Mouse (Mus musculus) T-helper 17 cell (primary cell): ENCODE data around the gene Eid3.

Source experiments
- in situ Hi-C, 2 experiments: fragments of 300-600 bp; cut with MboI, MseI; formaldehyde crosslinking; loops; 1 replicate in 1 of 2; 2 replicates in 1 of 2; pipeline ENCODE4 v1.15.1; 2025; ENCODE audit warnings: high pct_unique_total_duplicates in 2 of 2

Gene Eid3

DNA sequence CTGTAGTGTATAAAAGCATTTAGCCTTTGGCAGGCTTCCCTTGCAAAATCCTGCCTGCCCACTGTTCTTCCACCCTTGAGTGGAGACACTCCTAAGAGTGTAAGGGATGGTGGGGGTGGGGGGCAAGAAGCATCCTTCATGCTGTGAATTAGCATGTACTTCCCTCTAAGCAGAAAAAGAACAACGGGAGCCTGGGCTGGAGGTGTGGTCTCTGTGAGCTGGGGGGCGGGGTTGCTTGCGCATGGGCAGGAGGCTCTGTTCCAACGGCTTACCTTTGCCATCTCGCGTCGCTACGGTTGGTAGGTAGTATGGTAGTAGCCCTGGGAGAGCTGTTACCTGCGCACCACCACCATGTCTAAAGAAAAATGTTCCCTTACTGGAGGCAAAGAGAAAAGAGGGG, at the start of gene Eid3:
TSS of gene Eid3 (plus strand) at position 271 of the 400 bp plus-strand sequence.
- in situ Hi-C loops, result no loop called here

DNA sequence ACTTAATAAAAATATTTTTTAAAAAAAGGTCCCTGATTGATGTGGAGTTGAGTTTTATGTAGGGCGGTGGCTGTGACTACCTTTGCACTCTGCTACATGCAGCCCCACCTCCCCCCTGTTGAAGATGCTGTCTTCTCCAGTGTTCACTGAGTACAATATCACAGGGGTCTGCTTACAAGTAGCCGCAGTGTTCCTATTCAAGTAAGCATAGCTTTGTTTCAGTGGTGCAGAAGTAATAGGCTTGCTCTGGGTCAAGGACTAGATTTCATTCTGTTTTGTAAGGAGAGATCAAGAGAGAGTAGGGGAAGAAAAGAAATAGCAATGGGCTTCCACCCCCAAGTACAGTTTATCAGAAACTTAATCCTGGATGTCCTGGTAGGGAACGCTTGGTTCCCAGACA, 48.9 kb upstream of the Eid3 start:
- in situ Hi-C loops, result no loop called here

DNA sequence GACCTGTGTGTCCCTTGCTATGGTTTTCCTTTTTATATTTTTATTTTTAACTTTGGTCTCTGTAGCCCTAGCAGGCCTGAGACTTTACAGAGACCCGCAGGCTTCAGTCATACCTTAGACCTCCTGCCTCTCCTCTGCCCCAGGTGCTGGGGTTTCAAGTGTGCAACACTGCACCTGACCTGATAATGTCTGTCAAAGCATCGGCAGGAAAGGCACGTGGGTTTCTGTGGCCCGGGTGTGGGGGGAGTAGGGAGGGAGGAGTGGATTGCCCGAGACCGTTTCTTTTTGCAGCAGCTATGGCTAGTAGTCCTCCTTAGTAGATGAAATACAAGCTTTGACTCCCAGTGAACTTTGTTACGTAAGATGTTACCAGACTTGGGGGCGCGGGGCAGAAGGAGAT, 48.5 kb upstream of the Eid3 start:
- in situ Hi-C loops, result no loop called here

DNA sequence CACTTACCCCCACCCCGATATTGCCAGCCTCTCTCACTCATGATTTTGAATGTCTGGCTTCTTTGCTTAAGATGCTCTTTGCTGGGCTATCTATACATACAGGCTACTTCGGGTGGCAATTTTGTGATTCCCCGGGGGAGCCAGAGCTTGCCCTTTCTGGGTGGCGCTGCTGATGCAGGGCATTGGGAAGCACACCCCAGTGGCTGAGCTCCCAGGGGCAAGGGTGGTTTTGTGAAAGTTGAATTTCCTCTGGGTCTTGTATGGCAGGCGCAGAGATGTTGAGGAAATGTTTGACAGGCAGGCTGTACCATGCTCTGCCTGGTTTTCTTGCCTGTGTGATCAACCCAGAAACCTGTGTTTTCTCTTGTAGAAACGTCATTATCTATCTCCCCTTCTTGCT, 47.8 kb upstream of the Eid3 start:
- in situ Hi-C loops, result no loop called here

DNA sequence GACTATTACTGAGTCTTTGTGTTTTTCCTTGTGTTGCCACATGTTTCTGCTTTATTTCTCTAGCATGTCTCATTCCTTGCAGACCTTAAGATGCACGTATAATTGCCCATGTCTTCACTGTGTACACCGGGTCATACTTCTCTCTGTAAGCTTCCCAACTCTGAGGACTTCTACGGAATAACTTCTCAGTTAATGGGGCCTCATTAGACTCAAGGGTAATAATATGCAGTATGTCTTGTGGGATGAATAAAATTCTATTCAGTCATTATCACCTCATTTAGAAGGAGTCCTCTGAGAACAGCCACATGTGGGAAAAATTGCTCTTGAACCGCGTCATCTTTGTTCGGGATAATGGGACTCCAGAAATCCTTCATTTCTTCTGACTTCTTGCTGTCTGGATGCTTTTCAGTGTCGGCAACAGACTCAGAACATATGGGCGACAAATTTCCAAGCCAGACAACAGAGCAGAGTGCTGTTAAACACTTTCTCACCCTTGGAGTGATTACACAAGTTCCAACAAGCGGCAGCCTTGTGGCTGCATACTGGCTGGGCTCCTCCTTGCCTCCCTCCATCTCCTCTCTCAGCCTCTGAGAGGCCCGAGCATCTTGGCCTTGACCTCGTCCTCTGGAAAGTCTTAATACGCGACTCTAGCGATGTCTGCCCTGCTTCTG, 43.2 kb upstream of the Eid3 start:
- in situ Hi-C loops, result no loop called here

DNA sequence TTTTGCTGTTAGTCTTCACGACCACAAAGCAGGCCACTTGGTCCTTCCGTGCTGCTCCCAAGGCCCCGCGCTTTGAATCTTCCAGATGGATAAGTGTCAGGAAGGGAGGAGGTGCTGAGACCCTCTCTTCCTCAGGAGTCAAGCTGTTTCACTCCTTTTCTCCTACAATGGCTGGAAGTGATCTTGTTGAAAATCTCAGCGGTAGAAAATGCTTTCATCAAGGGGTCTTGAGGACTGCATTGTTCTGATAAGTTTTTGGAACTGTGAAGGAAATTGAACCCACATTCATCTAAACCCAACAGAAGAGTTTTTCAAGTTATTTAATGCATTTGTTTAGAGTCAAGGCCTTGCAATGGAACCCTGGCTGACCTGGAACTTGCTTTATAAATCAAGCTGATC, 42.6 kb upstream of the Eid3 start:
- in situ Hi-C loops, result no loop called here

DNA sequence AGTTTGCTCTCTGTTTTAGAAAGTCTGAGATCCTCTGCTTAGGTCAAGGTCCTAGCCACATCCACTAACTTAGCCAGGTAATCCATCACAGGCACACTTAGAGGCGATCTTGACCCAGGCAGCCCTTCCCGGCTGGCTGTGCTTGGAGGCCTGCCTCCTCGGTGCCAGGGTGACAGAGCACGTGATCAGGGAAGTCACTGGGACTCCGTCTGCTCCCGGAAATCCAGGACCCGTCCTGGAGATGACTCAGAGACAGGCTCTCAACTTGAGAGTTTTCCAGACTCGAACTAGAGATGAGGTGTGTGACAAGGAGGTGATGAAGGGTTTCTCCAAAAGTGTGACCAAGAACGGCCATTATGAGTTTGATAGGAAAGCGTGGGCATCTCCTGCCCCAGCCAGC, 41.9 kb upstream of the Eid3 start:
- in situ Hi-C loops, result no loop called here

DNA sequence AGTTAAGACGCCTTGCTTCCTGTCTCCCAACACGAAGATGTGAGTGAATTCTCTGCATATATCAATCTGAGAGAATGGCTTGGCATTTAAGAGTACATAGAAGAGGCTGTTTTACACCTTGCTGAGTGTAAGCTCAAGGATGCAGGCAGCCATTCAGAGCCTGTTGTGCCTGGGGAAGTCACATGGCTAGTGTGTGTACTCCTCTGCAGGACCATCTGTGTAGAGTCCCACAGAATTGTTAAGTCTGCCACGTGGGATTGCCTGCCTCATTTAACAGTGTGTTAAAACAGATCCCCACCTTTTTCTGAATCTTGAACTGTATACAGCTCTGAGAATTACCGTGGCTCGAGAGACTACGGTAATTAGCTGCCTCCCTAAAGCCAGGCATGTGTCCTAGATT, 39.9 kb upstream of the Eid3 start:
- in situ Hi-C loops, result no loop called here

DNA sequence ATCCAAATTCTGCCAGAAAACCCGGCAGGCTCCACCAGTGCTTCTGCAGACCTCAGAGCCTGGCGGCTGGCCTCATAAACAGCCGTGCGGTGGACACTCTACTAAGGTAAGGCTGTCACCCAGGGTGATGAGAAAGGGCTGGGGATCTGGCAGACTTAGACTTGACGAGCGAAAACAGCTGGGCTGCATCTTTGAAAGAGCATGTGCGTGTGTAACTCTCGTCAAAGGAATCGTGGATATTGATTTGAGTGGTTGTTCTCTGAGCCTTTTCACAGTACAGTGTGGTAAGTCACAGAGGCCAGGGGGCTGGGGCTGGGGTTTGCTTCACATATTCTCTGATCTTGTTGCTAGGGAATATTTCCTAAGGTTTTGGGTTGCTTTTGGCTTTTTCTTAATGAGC, 32.5 kb upstream of the Eid3 start, which contains the start of gene Txnrd1:
TSS of gene Txnrd1 (plus strand) at position 26 of the 400 bp plus-strand sequence.
- in situ Hi-C loops, result no loop called here

DNA sequence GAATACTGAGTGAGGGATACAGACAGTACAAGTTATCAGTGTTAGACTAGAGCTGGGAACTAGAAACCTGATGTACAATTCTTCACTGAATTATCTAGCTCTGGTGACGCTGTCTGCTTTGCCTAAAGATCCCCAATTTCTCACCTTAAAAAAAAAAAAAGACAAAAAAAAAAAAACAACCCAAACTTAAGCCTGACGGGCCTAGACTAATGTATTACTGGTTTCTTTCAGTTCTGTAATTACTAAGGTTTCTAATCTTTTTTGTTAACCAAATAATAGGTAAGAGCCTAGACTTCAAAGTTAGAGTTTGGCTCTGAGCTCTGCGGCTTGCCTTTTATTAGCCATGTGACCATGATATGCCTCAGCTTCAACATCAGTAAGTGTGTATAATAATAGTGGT, 30.5 kb upstream of the Eid3 start:
- in situ Hi-C loops, result no loop called here

DNA sequence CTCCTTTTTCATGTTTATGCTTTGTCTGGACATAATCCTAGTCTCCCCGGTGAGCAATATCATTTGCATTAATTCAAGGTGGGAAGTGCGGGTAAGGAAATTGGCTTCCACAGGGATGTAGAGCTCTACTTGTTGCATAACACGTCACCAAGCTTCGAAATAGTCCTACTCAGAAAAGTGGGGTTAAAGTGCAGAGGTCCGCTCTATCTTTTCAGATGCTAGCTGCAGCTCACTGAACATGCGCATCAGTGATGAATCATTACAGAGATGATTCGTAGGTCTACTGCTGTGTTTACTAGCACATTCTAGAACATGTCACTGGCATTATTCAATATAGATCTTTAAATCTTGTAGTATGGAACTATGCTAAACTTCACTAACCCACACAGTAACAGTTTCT, 28.0 kb upstream of the Eid3 start:
- in situ Hi-C loops, result no loop called here

DNA sequence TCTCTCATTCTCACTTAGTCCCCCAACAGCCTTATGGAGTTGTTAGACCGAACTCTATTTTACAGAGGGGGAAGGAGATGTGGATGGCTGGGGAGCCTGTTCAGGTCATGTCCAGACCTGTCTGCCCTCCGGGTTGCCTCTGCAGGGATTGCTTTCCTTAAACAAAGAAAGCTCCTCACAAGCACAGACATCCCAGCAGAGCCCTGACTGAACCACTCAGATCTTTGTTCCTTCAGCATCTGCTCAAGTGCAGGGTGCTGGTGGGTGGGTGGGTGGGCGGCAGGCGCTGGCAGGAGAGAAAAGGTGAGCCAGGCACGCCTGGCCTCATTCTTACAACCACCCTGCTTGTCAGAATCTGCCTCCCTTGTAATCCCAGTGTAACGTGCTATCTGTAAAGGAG, 22.3 kb upstream of the Eid3 start:
- in situ Hi-C loops, result no loop called here

DNA sequence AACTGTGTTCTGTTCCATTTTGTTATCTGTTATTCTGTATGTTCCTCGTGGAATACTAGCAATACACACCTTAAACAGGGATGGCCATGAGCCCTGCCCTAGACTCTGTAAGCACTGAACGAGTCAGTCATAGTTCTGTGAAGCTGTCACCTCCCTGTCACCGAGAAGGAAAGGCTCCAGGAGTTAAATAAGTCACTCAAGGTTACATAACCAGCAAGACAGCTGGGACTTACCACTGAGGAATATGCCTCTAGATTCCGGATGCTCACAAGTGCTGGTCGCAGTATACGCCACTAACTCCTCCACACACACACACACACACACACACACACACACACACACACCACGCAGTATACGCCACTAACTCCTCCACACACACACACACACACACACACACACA, 21.7 kb upstream of the Eid3 start:
- in situ Hi-C loops, result no loop called here

DNA sequence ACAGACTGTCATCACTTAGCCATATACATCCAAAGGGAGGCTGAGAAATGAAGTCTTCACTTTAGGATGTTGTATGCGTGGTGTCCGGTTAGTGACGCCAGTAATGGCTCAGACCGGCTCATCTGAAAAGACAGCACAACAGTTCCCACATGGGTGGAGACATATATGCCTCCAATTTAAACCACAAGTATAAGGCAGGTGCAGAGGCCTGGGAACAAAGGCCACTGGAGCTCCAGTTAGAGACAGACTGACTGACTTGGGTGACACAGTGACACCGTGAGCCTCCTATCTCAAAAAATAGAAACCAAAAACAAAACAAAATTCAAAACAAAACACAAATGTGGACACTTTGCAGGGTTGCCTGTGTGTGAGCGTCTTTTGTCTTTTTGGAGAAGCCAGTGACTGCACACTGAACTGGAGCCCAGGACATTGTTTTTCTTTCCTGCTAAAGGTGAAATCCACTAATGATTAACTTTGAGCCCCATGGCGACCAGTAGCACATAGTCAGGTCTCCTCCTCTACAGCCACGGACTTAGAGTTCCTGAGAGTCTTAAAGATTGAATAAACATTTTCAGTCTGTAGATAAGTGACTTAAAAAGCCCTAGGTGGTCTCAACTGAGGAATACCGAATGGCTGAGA, 18.5 kb upstream of the Eid3 start:
- in situ Hi-C loops, result no loop called here

DNA sequence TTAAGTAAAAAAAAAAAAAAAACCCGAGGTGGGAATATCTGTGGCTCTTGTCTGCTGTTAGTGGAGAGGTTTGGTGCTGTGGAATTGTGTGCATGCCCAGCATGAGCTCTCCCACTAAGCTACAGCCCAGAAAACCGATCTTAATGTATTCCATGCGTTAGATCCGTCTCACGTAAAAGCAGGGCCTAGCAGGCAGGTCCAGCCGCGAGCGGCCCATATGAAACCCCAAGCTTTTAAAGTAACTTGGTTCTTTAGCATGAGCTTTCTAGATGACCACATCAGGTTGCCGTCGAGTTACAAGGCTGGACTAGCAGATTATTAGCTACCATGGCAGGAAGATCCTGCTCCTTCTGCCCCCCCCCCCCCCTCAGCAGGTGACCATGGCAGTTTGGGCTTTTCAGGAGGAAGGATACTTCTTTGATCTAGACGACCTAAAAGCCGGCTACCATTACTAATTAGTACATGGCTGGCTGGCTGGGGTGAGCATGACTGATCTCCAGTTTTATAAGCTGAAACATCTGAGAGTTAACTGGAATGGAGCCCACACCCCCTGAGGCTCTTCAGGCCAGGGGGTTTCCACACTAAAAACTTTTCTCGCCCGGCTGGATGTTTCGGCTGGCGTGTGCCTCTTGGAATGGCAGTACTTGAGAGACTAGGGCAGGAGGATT, 16.6 kb upstream of the Eid3 start:
- in situ Hi-C loops, result no loop called here

DNA sequence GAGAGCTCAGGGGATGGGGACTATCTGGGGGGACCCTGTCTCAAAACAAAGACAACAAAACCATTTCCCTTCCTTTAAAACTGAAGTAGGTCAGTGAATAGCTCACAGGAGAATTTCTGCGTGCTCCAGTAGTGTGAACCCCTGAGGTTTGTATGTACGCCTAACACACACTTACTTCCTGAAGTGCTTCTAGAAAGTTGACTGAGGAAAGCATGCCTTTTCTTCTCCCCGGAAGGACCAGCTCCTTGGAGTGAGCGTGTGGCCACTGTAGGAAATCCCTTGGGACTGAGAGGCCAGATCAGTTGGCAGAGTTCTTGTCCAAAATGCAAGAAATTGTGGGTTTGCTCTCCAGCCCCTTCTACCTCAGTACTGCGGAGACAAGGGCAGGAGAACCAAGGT, 16.1 kb upstream of the Eid3 start:
- in situ Hi-C loops, result no loop called here

DNA sequence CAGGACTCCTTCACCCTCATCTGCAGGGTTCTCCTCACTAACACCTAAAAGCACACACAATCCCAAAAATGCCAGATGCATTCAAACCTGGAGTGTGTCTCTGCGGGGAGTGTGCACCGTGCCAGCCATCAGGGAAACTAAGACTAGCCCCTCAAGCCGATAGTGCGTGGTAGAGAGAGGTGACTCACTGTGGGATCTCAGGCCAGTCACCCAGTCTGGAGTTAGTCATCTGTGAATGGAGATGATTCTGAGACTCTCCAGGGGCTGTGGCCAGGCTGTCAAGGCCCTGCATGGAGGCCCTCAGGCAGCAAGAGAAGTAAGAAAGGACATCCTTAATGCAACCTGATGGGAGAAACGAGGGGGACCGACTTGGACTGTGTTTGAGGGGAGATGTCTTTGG, 14.7 kb upstream of the Eid3 start:
- in situ Hi-C loops, result no loop called here

DNA sequence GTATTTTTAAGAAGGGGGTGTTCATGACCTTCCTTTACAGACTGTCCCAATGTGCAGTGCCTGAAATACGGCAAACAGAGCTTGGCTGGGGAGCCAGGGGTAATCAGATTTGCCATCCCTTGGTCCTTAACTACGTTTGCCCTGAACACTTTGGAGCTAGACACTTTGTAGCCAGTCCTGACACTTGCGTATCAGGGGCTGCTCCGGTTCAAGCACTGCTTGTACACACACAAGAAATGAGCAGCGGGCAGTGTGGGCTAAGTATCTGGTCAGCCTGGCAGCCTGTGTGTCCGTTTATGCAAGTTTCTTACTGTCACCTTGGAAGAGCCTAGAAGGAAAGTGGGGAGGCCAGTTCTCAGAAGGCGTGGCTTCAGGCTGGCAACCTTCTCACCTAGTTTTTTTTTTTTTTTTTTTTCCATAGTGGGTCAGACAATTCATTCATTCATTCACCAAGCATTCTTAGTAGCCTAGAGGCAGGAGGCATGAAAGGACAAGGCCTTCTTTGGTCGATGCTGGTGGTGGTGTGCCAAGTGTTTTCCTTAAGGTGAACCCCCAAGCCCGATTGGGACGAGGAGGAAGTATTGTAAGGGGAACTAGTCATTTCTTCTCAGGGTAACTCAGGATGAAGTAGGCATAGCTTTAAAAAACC, 8.3 kb upstream of the Eid3 start:
- in situ Hi-C loops, result loop anchor here in 1 of 2 experiments (5.0 kb wide), 1 partner anchor 46 kb away; no protein-coding TSS in a partner anchor

DNA sequence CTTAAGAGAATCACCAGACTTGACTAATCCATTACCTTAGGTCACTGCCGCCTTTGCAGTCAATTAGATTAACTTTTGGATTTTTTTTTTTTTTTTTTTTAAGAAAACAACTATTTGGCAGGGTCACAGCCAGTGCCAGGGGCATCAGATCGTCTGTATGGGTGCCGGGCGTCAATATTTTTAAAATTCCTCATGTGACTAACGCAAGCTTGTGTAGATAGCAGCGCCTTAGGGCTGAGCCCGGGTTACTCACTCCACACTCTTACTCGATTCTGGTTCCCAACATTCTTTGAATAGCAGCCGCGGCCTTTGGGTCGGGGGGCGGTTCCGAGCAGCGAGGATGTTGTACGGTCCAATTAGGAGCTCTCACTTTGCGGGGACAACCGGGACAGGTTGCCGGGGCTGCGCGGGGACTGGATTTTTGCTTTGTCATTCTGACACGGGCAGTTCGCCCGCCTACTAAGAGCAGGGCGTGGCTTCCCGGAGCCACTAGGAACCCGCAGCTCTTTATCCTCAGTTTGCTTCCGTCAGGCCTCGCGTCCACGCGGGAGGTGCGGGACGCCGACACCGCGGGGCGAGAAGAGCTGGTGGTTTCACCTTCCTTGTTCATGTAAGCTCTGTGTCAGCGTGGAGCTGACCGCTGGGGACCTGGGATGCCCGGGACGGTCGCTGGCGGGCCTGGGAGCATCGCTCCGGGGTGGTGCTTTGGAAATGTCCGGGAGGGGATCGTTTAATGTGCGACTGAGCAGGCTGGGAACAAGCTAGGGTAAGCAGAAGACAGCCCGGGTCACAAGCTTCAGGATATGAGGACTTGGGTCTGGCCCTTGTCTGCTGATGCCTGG, 7.5 kb upstream of the Eid3 start:
- in situ Hi-C loops, result loop anchor here in 1 of 2 experiments (5.0 kb wide), 1 partner anchor 47 kb away; no protein-coding TSS in a partner anchor

DNA sequence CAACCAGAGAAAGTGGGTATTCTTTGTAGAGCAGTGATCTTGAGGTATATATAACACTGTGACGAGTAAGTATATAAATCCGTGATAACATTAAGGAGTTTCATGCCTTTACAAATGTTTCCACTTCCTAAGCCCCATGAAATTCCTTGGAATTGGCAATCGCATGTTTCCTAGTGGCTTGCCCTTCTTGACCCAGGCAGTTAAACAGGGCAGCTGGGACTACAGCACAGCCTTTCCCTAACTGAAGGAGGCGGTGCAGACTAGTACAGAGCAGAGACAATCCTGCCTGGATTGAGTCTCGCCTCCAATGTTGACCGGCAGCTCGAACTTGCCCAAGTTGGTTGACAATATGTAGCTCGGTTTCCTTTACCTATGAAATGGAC, 6.9 kb upstream of the Eid3 start:
- in situ Hi-C loops, result loop anchor here in 1 of 2 experiments (5.0 kb wide), 1 partner anchor 47 kb away; no protein-coding TSS in a partner anchor

DNA sequence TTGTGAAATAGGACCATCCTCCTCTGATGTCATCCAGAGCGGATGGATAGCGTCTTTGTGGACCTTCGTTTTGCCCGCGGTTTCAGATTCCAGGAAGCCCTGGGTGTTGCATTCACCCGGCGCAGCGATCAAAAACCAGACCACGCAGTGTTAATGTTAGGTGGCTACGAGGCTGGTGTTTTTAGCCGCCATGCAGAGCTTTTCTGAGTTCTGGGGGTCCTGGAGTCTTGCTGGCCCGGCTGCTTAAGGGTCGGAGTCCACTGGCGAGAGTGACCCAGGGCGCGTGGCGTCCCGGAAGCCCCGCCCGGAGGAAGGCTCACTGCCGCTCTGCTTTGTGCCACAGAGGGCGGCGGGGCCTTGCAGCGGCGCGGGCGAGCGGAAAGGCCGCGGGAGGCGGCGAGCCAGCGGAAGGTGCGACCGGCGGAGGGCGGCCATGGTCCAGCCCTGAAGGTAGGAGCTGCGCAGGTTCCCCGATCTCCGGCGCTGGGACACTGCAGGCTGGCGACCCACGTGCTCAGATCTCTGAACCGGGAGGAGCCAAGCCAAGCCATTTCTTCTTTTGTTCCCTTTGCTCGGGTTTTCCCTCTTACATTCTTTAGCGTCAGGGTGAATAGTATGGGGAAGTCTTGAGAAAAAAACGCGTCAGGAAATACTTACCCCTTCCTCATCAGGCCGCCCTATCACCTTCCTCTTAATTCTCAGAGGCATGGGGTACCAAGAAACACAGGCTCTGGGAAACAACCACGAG, 6.1 kb upstream of the Eid3 start:
- in situ Hi-C loops, result loop anchor here (5.0 kb wide), 2 partner anchors 48 to 93 kb away; no protein-coding TSS in a partner anchor
